Mouse (Mus musculus): ENCODE results near the gene Adh1.

GRCm38 (mm10) chr3:138247241-138247640 is 13.6 kb upstream of the Adh1 start:
- TF ChIP-seq CTCF (IDR thresholded peaks at IDR 0.05; ENCODE audit: low read depth) (no peak), EP300 (IDR thresholded peaks at IDR 0.05; ENCODE audit: low read depth) (no peak)

Measured in liver, embryonic 14.5 days (tissue).